Mouse (Mus musculus) stomach, embryonic 15.5 days (tissue): ENCODE data around the gene Trit1. TPM values are rescaled to one million over a fixed set of nuclear protein-coding genes. Genes with fewer than 3 reads are reported as not detected.
"Not testable (repeated sequence)": the region's sequence is repeated elsewhere in the genome, so short reads cannot be mapped to it uniquely, and the experiment has no call there.

Source experiments
- ATAC-seq: fragments of 200-750 bp; cut with Nextera tagmentation; 2 replicates; pipeline ENCODE4 v1.8.0; 2017; ENCODE audit warnings: low read depth, moderate number of reproducible peaks, moderate TSS enrichment; ENCODE audit not compliant: insufficient read depth, low FRiP score
- H3K27ac ChIP-seq: fragments of 300-500 bp; sonication (generic); 2 replicates; pipeline ENCODE4 v1.5.1; 2015; ENCODE audit warnings: mild to moderate bottlenecking, inconsistent platforms
- H3K27me3 ChIP-seq: fragments of 300-500 bp; sonication (generic); replicated peaks from 2 replicates; pipeline ENCODE4 v1.6.1; 2015; ENCODE audit warnings: inconsistent platforms
- H3K36me3 ChIP-seq: fragments of 300-500 bp; sonication (generic); 2 replicates; pipeline ENCODE4 v1.6.1; 2015; ENCODE audit warnings: inconsistent platforms
- H3K4me1 ChIP-seq: fragments of 300-500 bp; sonication (generic); 2 replicates; pipeline ENCODE4 v1.6.1; 2015; ENCODE audit warnings: inconsistent platforms
- H3K4me2 ChIP-seq: fragments of 300-500 bp; sonication (generic); 2 replicates; pipeline ENCODE4 v1.6.1; 2015; ENCODE audit warnings: mild to moderate bottlenecking, inconsistent platforms
- H3K4me3 ChIP-seq: fragments of 300-500 bp; sonication (generic); replicated peaks from 2 replicates; pipeline ENCODE4 v1.5.1; 2015; ENCODE audit warnings: inconsistent platforms
- H3K9ac ChIP-seq: fragments of 300-500 bp; sonication (generic); 2 replicates; pipeline ENCODE4 v1.6.1; 2015; ENCODE audit warnings: inconsistent platforms
- H3K9me3 ChIP-seq: fragments of 300-500 bp; sonication (generic); 2 replicates; pipeline ENCODE4 v1.6.1; 2016; ENCODE audit warnings: inconsistent platforms
- WGBS: fragments of 180-500 bp; shearing (Covaris S2); methylation state at CpG from one replicate; pipeline ENCODE4 v1.1.7; 2015; 5-methylcytosine and 5-hydroxymethylcytosine counted together
- polyA plus RNA-seq: library from polyadenylated mRNA; unstranded; fragments of >200 nt; fragmentation: Nextera tagmentation; extraction: Ambion mirVana; gene quantifications from 2 replicates; pipeline ENCODE4 v1.2.1, GENCODE M21; 2015

Gene Trit1
- polyA plus RNA-seq, 1 experiment from 2014 or later, result 18.3 TPM

DNA sequence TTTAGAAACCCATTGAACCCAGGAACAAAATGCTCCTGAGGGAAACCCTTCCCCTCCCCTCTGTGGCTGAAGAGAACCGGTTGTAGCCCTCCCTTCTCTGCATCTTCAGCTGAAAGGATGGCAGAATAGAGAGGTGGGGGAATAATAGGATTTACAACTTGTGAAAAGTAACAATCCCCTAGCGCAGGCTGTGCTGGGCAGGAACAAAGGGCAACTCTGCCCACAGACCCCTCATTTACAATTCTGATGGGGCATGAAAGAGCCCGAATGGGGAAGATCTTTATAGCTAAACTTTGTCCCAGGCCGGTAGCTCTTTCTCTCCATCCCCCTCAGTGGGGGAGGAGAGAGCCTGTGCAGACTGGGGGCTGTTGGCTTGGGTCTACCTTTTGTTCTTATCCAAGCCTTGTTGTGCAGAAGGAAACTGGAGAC lies 17.1 kb upstream of the Trit1 start:
- ATAC-seq, result no peak
- Histone ChIP-seq H3K9ac (no peak overlapping the region), H3K27me3 (peaks cover 7% of the 10 kb centered on the region; the same call in 1 of the 2 replicates), H3K4me3 (0 out of 2 replicates have a peak overlapping the region, but pooled peaks have one; percentile 77), H3K4me1 (peaks cover 12% of the 10 kb centered on the region; the same call in 1 of the 2 replicates), H3K4me2 (peak overlapping the region; percentile 98), H3K9me3 (no peaks in the 10 kb centered on the region), H3K36me3 (no peaks in the 10 kb centered on the region), H3K27ac (no peak overlapping the region)
- 28% methylated on average over 4 of the region's 4 CpGs for WGBS

- no peak overlapping the region for H3K4me2 ChIP-seq
- no peak overlapping the region for H3K9ac ChIP-seq
- H3K4me1 ChIP-seq, result peaks cover 18% of the 10 kb centered on the region
- H3K27ac ChIP-seq, result no peak overlapping the region
- no peaks in the 10 kb centered on the region for H3K36me3 ChIP-seq
- ATAC-seq, result no peak
- 82% methylated on average over 14 of the region's 14 CpGs for WGBS
- H3K4me3 ChIP-seq, result no peak overlapping the region
- no peaks in the 10 kb centered on the region for H3K9me3 ChIP-seq
- peaks cover 7% of the 10 kb centered on the region; the same call in 1 of the 2 replicates for H3K27me3 ChIP-seq
Observed at GRCm38 (mm10) chr4:123000130-123000529, 16.3 kb upstream of the Trit1 start.

DNA sequence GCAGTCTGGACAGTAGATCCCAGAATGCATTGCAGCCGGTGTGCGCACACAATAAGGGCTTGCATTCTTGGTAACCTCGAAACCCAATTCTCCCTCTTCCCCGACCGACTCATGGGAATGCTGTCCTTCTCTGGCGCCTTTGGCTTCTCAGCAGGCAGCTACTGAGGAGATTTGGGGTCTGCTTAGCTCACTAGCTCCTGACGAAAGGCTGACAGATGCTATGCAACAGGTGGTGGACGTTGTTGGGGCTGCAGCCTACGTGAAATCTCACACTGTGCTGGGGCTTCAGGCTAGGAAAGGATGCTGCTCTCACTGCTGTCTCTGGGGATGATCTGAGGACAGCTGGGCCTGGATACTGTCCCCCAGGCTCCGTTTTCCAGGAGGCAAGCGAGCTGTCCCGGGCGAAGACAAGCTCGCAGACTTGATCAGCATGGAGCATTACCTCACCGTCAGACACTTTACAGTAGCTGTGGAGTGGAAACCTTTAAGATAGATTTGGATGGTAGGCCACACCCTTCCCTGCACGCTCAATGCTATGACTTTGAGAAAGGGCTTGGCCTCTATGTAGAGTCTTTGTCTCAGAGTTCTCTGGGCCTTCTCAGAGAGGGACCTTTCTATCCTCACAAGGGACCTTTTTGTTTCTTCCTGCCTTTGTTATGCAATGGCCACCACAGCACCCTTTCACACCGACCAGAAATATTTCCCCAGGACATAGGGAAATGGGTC lies 15.6 kb upstream of the Trit1 start:
- no peak overlapping the region for H3K4me3 ChIP-seq
- no peak overlapping the region for H3K4me2 ChIP-seq
- H3K36me3 ChIP-seq, result no peaks in the 10 kb centered on the region
- no peak overlapping the region for H3K27ac ChIP-seq
- ATAC-seq, result no peak
- peaks cover 7% of the 10 kb centered on the region; the same call in 1 of the 2 replicates for H3K27me3 ChIP-seq
- H3K4me1 ChIP-seq, result peaks cover 24% of the 10 kb centered on the region
- H3K9me3 ChIP-seq, result no peaks in the 10 kb centered on the region
- no peak overlapping the region for H3K9ac ChIP-seq
- WGBS, result 70% methylated on average over 17 of the region's 17 CpGs

DNA sequence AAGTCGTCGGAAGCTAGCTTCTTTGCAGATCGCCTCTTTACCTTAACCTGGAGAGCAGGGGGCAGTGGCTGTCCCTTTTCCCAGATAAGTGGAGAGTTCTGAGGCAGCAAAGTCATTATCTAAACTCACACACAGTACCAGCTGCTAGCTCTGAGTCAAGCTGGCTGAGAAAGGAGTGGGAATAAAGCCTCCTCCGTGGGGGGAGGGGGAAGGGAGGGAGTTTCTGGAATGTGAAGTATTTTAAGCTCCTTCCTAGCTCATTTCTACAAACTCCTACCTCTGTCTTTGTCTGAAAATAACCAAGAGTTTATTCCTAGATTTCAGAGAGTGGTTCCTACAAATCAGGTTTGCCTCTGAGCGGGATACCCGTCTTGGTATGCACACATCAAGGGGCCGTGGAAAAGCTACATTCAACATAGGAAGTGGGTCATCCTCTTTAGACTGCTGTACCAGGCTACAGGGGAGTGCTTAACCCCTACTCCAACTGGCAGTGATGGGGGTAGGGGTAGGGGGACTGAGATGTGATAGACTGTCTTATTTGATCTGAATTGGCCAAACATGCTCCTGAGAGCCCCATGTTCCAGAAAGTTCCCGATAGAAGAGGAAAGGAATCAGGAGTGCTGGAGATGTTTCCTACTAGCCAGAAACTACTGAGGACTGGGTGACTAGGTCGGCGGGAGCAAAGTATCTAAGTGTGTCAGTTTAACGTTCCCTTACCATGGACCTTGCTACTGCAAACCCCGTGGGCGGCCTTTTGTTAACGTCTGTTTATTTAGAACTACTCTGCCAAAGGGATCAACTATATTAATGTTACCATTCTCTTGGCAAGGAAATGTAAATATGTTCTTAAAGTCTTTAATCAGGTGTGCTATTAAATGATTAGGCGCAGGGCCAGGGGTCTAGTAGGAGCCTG lies 11.1 kb upstream of the Trit1 start:
- H3K4me3 ChIP-seq, result no peak overlapping the region
- WGBS, result 19% methylated on average over 15 of the region's 15 CpGs
- H3K9ac ChIP-seq, result no peak overlapping the region
- peak overlapping the region; percentile 21; the same call in 1 of the 2 replicates for H3K27ac ChIP-seq
- peak; percentile 54 for ATAC-seq
- H3K27me3 ChIP-seq, result no peaks in the 10 kb centered on the region
- peaks cover 13% of the 10 kb centered on the region for H3K4me1 ChIP-seq
- no peaks in the 10 kb centered on the region for H3K9me3 ChIP-seq
- H3K36me3 ChIP-seq, result no peaks in the 10 kb centered on the region
- H3K4me2 ChIP-seq, result peak overlapping the region; percentile 19

DNA sequence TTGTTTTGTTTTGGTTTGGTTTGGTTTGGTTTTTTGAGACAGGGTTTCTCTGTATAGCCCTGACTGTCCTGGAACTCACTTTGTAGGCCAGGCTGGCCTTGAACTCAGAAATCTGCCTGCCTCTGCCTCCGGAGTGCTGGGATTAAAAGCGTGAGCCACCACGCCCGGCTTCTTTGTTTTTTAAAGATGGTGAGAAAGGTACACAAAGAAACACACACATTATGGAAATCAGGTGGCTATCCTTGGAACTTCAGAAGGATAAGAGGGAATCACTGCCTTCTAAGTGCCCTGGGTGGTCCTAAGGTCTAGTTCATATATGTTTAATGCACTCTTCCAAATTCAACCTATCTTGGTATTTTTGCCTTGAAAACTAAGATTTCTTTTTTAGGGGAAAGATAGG lies 3.9 kb upstream of the Trit1 start:
- not testable (repeated sequence) for H3K27me3 ChIP-seq, H3K9me3 ChIP-seq, H3K9ac ChIP-seq, H3K4me2 ChIP-seq, H3K27ac ChIP-seq, H3K36me3 ChIP-seq, H3K4me3 ChIP-seq, H3K4me1 ChIP-seq, ATAC-seq
- WGBS, result 90% methylated on average over 4 of the region's 4 CpGs

DNA sequence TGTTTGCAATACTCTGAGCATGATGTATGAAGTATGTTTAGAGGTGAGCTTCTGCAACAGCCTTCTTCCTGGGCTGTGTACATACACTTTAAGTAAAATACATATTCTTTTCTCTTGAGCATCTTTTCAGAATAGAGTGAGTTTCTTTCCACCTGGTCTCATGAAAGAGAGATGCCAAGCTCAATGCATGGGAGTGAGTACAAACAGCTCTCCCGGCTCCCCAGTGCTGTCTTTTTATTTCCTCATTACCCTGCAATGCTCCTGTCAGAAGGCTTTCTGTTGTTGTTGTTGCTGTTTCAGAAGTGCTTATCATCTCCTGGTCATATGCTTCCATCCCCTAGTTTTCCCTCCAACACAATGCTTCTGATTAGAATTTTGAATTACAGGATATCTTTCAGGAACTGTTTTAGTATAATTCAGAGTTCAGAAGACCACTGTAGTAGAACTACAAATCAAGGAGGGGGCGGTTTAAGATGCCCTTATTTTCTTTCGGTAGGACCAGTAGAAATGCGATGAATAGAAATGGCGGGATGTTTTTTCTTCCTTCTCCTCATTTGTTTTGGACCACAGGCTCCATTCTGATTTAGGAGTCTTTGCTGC lies 3.0 kb upstream of the Trit1 start:
- H3K9me3 ChIP-seq, result no peaks in the 10 kb centered on the region
- H3K9ac ChIP-seq, result no peak overlapping the region
- no peak overlapping the region for H3K4me3 ChIP-seq
- no peaks in the 10 kb centered on the region for H3K27me3 ChIP-seq
- no peak overlapping the region for H3K4me2 ChIP-seq
- WGBS, result 72% methylated on average over 5 of the region's 5 CpGs
- ATAC-seq, result no peak
- H3K27ac ChIP-seq, result no peak overlapping the region
- H3K4me1 ChIP-seq, result peaks cover 12% of the 10 kb centered on the region; the same call in 1 of the 2 replicates
- no peaks in the 10 kb centered on the region for H3K36me3 ChIP-seq

GRCm38 (mm10) chr4:123013949-123014406 lies 2.4 kb upstream of the Trit1 start:
- WGBS, result 48% methylated on average over 3 of the region's 3 CpGs
- H3K4me2 ChIP-seq, result no peak overlapping the region
- H3K4me1 ChIP-seq, result peaks cover 16% of the 10 kb centered on the region
- no peak overlapping the region for H3K4me3 ChIP-seq
- no peaks in the 10 kb centered on the region for H3K9me3 ChIP-seq
- no peak overlapping the region for H3K27ac ChIP-seq
- H3K36me3 ChIP-seq, result no peaks in the 10 kb centered on the region
- no peak overlapping the region for H3K9ac ChIP-seq
- no peak for ATAC-seq
- no peaks in the 10 kb centered on the region for H3K27me3 ChIP-seq

- no peak overlapping the region for H3K4me2 ChIP-seq
- H3K4me1 ChIP-seq, result peaks cover 19% of the 10 kb centered on the region
- ATAC-seq, result no peak
- no peaks in the 10 kb centered on the region for H3K36me3 ChIP-seq
- no peak overlapping the region for H3K27ac ChIP-seq
- no peaks in the 10 kb centered on the region for H3K27me3 ChIP-seq
- no peak overlapping the region for H3K9ac ChIP-seq
- H3K9me3 ChIP-seq, result no peaks in the 10 kb centered on the region
- WGBS, result 38% methylated on average over 7 of the region's 7 CpGs
- H3K4me3 ChIP-seq, result no peak overlapping the region
Observed at GRCm38 (mm10) chr4:123014501-123015282, 1.7 kb upstream of the Trit1 start.

- H3K27me3 ChIP-seq, result no peaks in the 10 kb centered on the region
- H3K27ac ChIP-seq, result no peak overlapping the region
- H3K4me1 ChIP-seq, result peaks cover 16% of the 10 kb centered on the region
- ATAC-seq, result no peak
- 96% methylated on average over 3 of the region's 3 CpGs for WGBS
- no peak overlapping the region for H3K4me3 ChIP-seq
- no peak overlapping the region for H3K9ac ChIP-seq
- H3K36me3 ChIP-seq, result no peaks in the 10 kb centered on the region
- H3K4me2 ChIP-seq, result no peak overlapping the region
- H3K9me3 ChIP-seq, result no peaks in the 10 kb centered on the region
Observed at GRCm38 (mm10) chr4:123021591-123021990, 5.2 kb downstream of the Trit1 start.

DNA sequence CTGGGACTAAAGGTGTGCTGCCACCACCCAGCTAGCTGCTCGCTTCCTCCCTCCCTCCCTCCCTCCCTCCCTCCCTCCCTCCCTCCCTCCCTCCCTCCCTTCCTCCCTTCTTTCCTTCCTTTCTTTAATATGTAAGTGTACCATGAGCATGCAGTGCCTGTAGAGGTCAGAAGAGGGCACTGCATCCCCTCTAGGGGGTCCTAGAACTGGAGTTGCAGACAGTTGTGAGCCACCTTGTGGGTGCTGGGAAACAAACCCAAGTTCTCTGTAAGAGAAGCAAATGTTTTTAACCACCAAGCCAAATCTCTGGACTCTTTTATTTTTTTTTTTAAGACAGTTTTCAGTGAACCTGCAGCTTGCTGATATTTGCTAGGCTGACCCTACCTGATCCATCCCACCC lies 6.5 kb downstream of the Trit1 start:
- WGBS, result 80% methylated on average over 1 of the region's 1 CpGs
- H3K4me1 ChIP-seq, result peaks cover 12% of the 10 kb centered on the region
- 0 out of 2 replicates have a peak, but pooled peaks cover 5% of the 10 kb centered on the region for H3K36me3 ChIP-seq
- no peak overlapping the region for H3K4me2 ChIP-seq
- H3K9me3 ChIP-seq, result no peaks in the 10 kb centered on the region
- no peaks in the 10 kb centered on the region for H3K27me3 ChIP-seq
- no peak overlapping the region for H3K4me3 ChIP-seq
- no peak overlapping the region for H3K9ac ChIP-seq
- H3K27ac ChIP-seq, result no peak overlapping the region
- no peak for ATAC-seq

- Histone ChIP-seq H3K36me3 (peaks cover 13% of the 10 kb centered on the region; the same call in 1 of the 2 replicates), H3K27ac (no peak overlapping the region), H3K4me1 (no peaks in the 10 kb centered on the region), H3K27me3 (no peaks in the 10 kb centered on the region), H3K4me2 (no peak overlapping the region), H3K4me3 (no peak overlapping the region), H3K9me3 (no peaks in the 10 kb centered on the region), H3K9ac (no peak overlapping the region)
- WGBS, result 76% methylated on average over 2 of the region's 2 CpGs
- ATAC-seq, result no peak
Observed at GRCm38 (mm10) chr4:123025418-123025817, 9.0 kb downstream of the Trit1 start.
